Mouse (Mus musculus): ENCODE results near the gene Prmt9. TPM values are rescaled to one million over a fixed set of nuclear protein-coding genes. Genes with fewer than 3 reads are reported as not detected.

Gene Prmt9
- polyA plus RNA-seq, 1 experiment from 2014 or later = 16.7 TPM

DNA sequence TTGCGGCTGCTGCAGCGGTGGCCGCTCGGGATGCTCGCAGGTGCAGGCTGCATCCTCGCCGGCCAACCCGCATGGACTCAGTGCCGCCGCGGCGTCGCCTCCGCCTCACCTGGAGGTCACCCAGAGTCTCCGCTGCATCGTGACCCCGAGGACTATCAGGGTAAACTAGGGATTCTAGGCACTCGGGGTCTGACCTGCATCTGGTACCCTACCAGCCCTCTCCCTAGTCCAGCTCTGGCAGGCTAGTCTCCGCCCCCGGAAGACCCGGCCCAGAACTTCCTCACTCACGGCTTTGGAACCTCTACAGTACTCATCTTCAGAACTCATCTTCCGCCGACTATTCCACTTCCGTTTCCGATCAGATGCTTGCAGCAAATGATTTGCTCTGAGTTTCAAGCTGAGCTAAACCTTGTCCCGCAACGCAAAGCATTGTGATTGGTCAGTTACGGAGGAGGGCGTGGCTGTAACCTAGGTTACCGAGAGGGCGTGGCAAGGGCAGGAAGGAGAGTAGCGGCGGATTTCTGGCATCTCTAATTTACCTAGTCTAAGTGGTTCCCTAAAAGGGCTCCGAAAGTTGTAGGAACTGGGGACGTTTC, 61.3 kb downstream of the Prmt9 start, which contains the start of gene Tmem184c:
Tmem184c (minus strand) TSS at position 325 of the 596 bp plus-strand sequence.
- WGBS = under 1% methylated on average over 36 of the region's 36 CpGs
- H3K4me1 ChIP-seq = peaks cover 7% of the 10 kb centered on the region
- H3K27me3 ChIP-seq = no peaks in the 10 kb centered on the region
- H3K4me3 ChIP-seq = peak within 1 kb of the TSS; percentile 85
- H3K4me2 ChIP-seq = peak within 1 kb of the TSS; percentile 80
- no peak within 1 kb of the TSS for H3K27ac ChIP-seq
- H3K9me3 ChIP-seq = no peaks in the 10 kb centered on the region
- H3K9ac ChIP-seq = peak within 1 kb of the TSS; percentile 50
- H3K36me3 ChIP-seq = no peaks in the 10 kb centered on the region
- peak; percentile 92 for ATAC-seq (ENCODE audit: insufficient number of reproducible peaks, low FRiP score, low TSS enrichment, low read depth)

DNA sequence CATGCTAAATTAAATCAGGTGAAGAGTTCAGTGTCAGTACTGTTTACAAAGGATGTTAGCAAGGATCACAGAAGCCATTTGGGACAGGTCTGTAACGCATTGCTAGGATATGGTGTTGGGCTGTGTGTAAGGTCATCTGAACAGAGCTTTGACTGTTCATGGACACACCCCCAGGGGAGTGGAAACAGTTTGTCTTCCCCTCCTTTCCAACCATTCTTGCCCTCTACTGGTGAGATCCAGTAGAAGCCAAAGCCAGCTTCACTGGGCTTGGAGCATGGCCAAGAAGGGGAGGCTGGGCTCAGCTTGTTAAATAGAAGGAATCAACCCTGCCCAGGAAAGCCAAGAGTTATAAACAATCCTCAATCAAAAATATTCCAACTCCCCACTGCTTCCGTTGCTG, 68.7 kb downstream of the Prmt9 start:
- Histone ChIP-seq H3K27me3 (no peaks in the 10 kb centered on the region), H3K27ac (no peak overlapping the region), H3K36me3 (no peaks in the 10 kb centered on the region), H3K4me3 (no peak overlapping the region), H3K4me1 (0 out of 2 replicates have a peak, but pooled peaks cover 8% of the 10 kb centered on the region), H3K4me2 (no peak overlapping the region), H3K9me3 (no peaks in the 10 kb centered on the region), H3K9ac (no peak overlapping the region)
- 41% methylated on average over 2 of the region's 2 CpGs for WGBS
- ATAC-seq (ENCODE audit: insufficient number of reproducible peaks, low FRiP score, low TSS enrichment, low read depth) = no peak

DNA sequence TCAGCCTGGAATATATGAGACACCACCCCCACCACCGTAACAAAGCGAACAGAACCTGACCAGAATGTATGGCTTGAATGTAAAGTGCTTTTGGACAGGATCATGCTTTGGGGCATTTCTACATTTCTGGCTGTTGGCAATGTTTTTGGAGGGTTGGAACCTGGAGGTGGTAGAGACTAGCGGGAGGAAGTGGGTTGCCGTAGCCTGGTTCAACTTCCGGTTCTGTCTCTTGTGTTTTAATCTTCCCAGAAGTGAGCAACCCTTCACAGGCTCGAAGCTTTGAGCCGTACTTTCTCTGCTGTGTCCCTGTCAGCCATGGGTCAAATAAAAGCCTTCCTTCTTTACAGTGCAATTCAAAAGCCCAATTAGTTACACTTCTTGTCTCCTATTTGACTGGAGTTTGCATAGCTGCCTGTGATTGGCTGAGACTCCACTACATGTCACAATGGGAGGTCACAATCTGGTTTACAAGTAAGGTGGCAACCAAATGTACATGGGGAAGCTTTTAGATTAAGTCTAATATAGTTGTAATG, 74.5 kb downstream of the Prmt9 start:
- Histone ChIP-seq H3K36me3 (no peaks in the 10 kb centered on the region), H3K4me2 (no peak overlapping the region), H3K4me1 (0 out of 2 replicates have a peak, but pooled peaks cover 2% of the 10 kb centered on the region), H3K9ac (no peak overlapping the region), H3K4me3 (no peak overlapping the region), H3K27me3 (no peaks in the 10 kb centered on the region), H3K27ac (no peak overlapping the region), H3K9me3 (no peaks in the 10 kb centered on the region)
- ATAC-seq (ENCODE audit: insufficient number of reproducible peaks, low FRiP score, low TSS enrichment, low read depth) = no peak
- WGBS = 89% methylated on average over 7 of the region's 7 CpGs

GRCm38 (mm10) chr8:77629858-77630537, 80.8 kb downstream of the Prmt9 start:
- Histone ChIP-seq H3K9me3 (no peaks in the 10 kb centered on the region), H3K27ac (no peak overlapping the region), H3K9ac (no peak overlapping the region), H3K4me3 (no peak overlapping the region), H3K36me3 (no peaks in the 10 kb centered on the region), H3K27me3 (no peaks in the 10 kb centered on the region), H3K4me2 (no peak overlapping the region), H3K4me1 (peaks cover 7% of the 10 kb centered on the region; the same call in 1 of the 2 replicates)
- ATAC-seq (ENCODE audit: insufficient number of reproducible peaks, low FRiP score, low TSS enrichment, low read depth) = 0 out of 2 replicates have a peak, but pooled peaks have one; percentile 63
- 20% methylated on average over 15 of the region's 15 CpGs for WGBS

DNA sequence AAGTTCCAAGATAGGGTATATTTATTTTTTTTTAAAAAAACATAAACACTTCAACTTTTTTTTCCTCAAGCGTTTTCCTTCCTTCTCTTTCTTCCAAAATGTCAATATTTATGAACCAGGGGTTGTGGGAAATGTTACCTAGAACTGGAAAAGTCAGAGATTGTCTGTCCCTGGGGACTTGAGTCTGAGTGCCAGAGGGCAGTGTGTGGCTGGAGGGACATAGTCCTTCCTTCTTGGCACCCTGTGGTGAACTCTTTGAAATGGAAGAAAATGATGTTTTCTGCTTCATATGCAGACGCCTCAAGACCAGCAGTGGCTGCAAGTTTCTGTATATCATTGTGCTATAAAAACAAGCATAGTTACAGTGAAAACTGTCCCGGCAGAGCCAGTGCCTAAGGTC, 81.5 kb downstream of the Prmt9 start:
- no peak overlapping the region for H3K4me2 ChIP-seq
- H3K4me3 ChIP-seq = no peak overlapping the region
- H3K36me3 ChIP-seq = no peaks in the 10 kb centered on the region
- H3K9me3 ChIP-seq = no peaks in the 10 kb centered on the region
- H3K27me3 ChIP-seq = no peaks in the 10 kb centered on the region
- H3K4me1 ChIP-seq = peaks cover 7% of the 10 kb centered on the region; the same call in 1 of the 2 replicates
- WGBS = 51% methylated on average over 3 of the region's 3 CpGs
- ATAC-seq (ENCODE audit: insufficient number of reproducible peaks, low FRiP score, low TSS enrichment, low read depth) = no peak
- no peak overlapping the region for H3K9ac ChIP-seq
- H3K27ac ChIP-seq = no peak overlapping the region

Other genes with a start within 250 kb of the Prmt9 start
- 28.1 and 33.8 TPM in 2 replicates for gene Arhgap10, start 31.4 kb upstream of the Prmt9 start, polyA plus RNA-seq (2015; fragmentation: Nextera tagmentation; extraction: Ambion mirVana)
- 30.6 and 32.4 TPM in 2 replicates for gene Tmem184c, start 61.3 kb downstream of the Prmt9 start, polyA plus RNA-seq (2015; fragmentation: Nextera tagmentation; extraction: Ambion mirVana)
- gene Ednra, start 175.1 kb downstream of the Prmt9 start, polyA plus RNA-seq (2015; fragmentation: Nextera tagmentation; extraction: Ambion mirVana) = 32.6 and 34.0 TPM in 2 replicates

Data from limb, embryonic 15.5 days (tissue).